In the genomic region with DNA sequence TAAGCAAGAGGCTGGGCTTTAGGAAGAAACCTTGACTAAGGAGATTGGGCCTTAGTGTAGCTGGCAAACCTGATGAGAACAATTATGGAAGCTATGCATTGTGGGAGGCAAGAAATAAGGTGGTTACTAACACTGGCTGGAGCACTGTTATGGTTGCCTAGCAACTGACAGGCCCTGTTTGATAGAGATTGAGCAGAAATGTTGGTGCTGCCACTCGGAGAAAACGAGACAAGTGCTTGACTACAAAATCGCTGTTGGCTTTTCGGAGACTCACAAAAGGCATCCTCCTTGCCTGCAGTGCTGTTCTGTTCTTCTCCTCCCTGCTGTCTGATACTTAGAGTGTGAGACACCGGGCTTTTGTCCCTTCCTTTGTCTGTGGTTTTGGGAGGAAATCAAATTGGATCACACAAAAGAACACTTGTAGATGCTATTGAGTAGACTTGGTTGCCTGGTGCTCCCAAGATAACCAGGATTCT, we compare ENCODE assay signal across 10 mouse cellular contexts. TPM values are rescaled to one million over a fixed set of nuclear protein-coding genes. Genes with fewer than 3 reads are reported as not detected.
DNase-seq lines count a peak whose midpoint lies in the region; ATAC-seq lines count a peak whose summit lies in the region.
"Had no signal": no experiment of that assay in that cellular context is flagged by ENCODE, and none has a peak within 500 bp of the region (broad histone marks: within the 10 kb centered on the region; RNA-seq: fewer than 3 reads in every experiment).

No protein-coding gene starts in this region.

- H3K4me1 ChIP-seq in forebrain, embryonic 16.5 days (replicated peaks; ENCODE audit: control insufficient read depth, insufficient read depth, low read length) = peaks cover 12% of the 10 kb centered on the region
- peaks cover 16% of the 10 kb centered on the region for H3K4me1 ChIP-seq in midbrain, embryonic 12.5 days
- H3K4me1 ChIP-seq: limb, embryonic 12.5 days had no signal

- peaks cover 5% of the 10 kb centered on the region; the same call in 1 of the 2 replicates for H3K36me3 ChIP-seq in forebrain, embryonic 16.5 days (ENCODE audit: control insufficient read depth, insufficient read depth)
- H3K36me3 ChIP-seq in midbrain, embryonic 12.5 days = peaks cover 35% of the 10 kb centered on the region

- H3K4me3 ChIP-seq in forebrain, embryonic 16.5 days (replicated peaks; ENCODE audit: low read length) = no peak overlapping the region
- no peak overlapping the region for H3K4me3 ChIP-seq in midbrain, embryonic 12.5 days
- H3K4me3 ChIP-seq: limb, embryonic 12.5 days had no signal

- peak overlapping the region; percentile 63 for H3K27ac ChIP-seq in forebrain, embryonic 16.5 days (ENCODE audit: low read length)
- H3K27ac ChIP-seq in midbrain, embryonic 12.5 days (replicated peaks) = peak overlapping the region; percentile 69
- H3K27ac ChIP-seq: limb, embryonic 12.5 days had no signal

- DNase-seq in MN1 (ENCODE audit: low spot score) = peak; percentile 65
- peak; percentile 47 for DNase-seq in ZHBTc4 (ENCODE audit: low read depth, low spot score)
- no peak for DNase-seq in urinary bladder, adult 18-20 months (ENCODE audit: low spot score in 2 of 2)
- no peak for DNase-seq in kidney, adult 11 months
- DNase-seq: cerebellum, adult 11-12 months; lung, postnatal 4 days had no signal

- no peak overlapping the region for H3K4me2 ChIP-seq in forebrain, embryonic 16.5 days (ENCODE audit: low read length)
- no peak overlapping the region for H3K4me2 ChIP-seq in midbrain, embryonic 12.5 days (replicated peaks)
- H3K4me2 ChIP-seq: limb, embryonic 12.5 days had no signal

- H3K27me3 ChIP-seq in forebrain, embryonic 16.5 days (replicated peaks; ENCODE audit: control insufficient read depth, insufficient read depth, low read length) = no peaks in the 10 kb centered on the region
- peaks cover 39% of the 10 kb centered on the region for H3K27me3 ChIP-seq in midbrain, embryonic 12.5 days
- H3K27me3 ChIP-seq: limb, embryonic 12.5 days had no signal

- H3K9ac ChIP-seq in forebrain, embryonic 16.5 days (replicated peaks; ENCODE audit: low read depth, low read length) = no peak overlapping the region
- no peak overlapping the region for H3K9ac ChIP-seq in midbrain, embryonic 12.5 days (replicated peaks)
- H3K9ac ChIP-seq: limb, embryonic 12.5 days had no signal

- ATAC-seq in forebrain, embryonic 16.5 days = peak; percentile 90
- peak; percentile 87 for ATAC-seq in midbrain, embryonic 12.5 days (ENCODE audit: low FRiP score, low read depth)
- no peak for ATAC-seq in cerebellum, adult (ENCODE audit: insufficient number of reproducible peaks, low FRiP score, low TSS enrichment)

- WGBS in forebrain, embryonic 16.5 days = 6% methylated on average over 5 of the region's 5 CpGs
- 21% methylated on average over 5 of the region's 5 CpGs for WGBS in midbrain, embryonic 12.5 days

- no peaks in the 10 kb centered on the region for H3K9me3 ChIP-seq in forebrain, embryonic 16.5 days (ENCODE audit: control insufficient read depth, low read length)
- H3K9me3 ChIP-seq in midbrain, embryonic 12.5 days = no peaks in the 10 kb centered on the region
- H3K9me3 ChIP-seq: limb, embryonic 12.5 days had no signal

RNA-seq across cellular contexts. Expression of gene Tdp1, which starts 38.9 kb away (rescaled TPM):
- 73.7 and 75.1 TPM in 2 replicates for polyA plus RNA-seq in forebrain, embryonic 16.5 days (2015; fragmentation: Nextera tagmentation; extraction: Ambion mirVana)
- polyA plus RNA-seq in midbrain, embryonic 12.5 days (2016; fragmentation: Nextera tagmentation; extraction: Ambion mirVana) = 68.4 and 71.5 TPM in 2 replicates

RNA-seq across cellular contexts. Expression of gene Efcab11, which starts 38.9 kb away (rescaled TPM):
- polyA plus RNA-seq in forebrain, embryonic 16.5 days (2015; fragmentation: Nextera tagmentation; extraction: Ambion mirVana) = 7.1 and 9.8 TPM in 2 replicates
- polyA plus RNA-seq in midbrain, embryonic 12.5 days (2016; fragmentation: Nextera tagmentation; extraction: Ambion mirVana) = 16.7 and 17.4 TPM in 2 replicates

RNA-seq across cellular contexts. Expression of gene Kcnk13, which starts 41.1 kb away (rescaled TPM):
- polyA plus RNA-seq in forebrain, embryonic 16.5 days (2015; fragmentation: Nextera tagmentation; extraction: Ambion mirVana) = 0.90 and 1.3 TPM in 2 replicates
- polyA plus RNA-seq in midbrain, embryonic 12.5 days (2016; fragmentation: Nextera tagmentation; extraction: Ambion mirVana) = 0.22 and 0.24 TPM in 2 replicates

Comparison
In these comparisons a context has a peak if more than half of its experiments do, and no peak if none do; other contexts are left out.
1. DNase-seq: peak in MN1 (single experiment) and ZHBTc4 (single experiment); none in urinary bladder, adult 18-20 months (0 of 2) and kidney, adult 11 months (single experiment).